Mouse (Mus musculus) thymus, adult 2 months (tissue): ENCODE results near the gene Dnah17.
A peak's percentile ranks its signal among the peaks of the same experiment; 100 is the strongest.

Source experiments
- CTCF ChIP-seq: fragments of 200-500 bp; IDR thresholded peaks from 2 replicates; pipeline ENCODE4 v1.5.1; 2012; ENCODE audit warnings: mild to moderate bottlenecking, control low read depth, low read length, moderate library complexity, borderline replicate concordance; ENCODE audit not compliant: control insufficient read depth, poor library complexity, insufficient read depth; ENCODE audit errors: extremely low read depth
- POLR2A ChIP-seq: fragments of 200-500 bp; IDR thresholded peaks from 2 replicates; pipeline ENCODE4 v1.6.1; 2012; ENCODE audit warnings: mild to moderate bottlenecking, low read length, control low read depth, moderate library complexity; ENCODE audit not compliant: control insufficient read depth, poor library complexity, insufficient read depth; ENCODE audit errors: extremely low read depth

- TF ChIP-seq POLR2A (no peak), CTCF (peak; percentile 10; the same call in 1 of the 2 replicates)
These were observed 39.3 kb downstream of the Dnah17 start for GRCm38 (mm10) chr11:118091002-118091670.
